Mouse (Mus musculus): ENCODE results near the gene Itgb6.

GRCm38 (mm10) chr2:60688944-60689615, 33.4 kb downstream of the Itgb6 start:
- TF ChIP-seq CTCF (IDR thresholded peaks at IDR 0.05; ENCODE audit: insufficient read depth, low read depth, low read length) (no peak), POLR2A (IDR thresholded peaks at IDR 0.05; ENCODE audit: insufficient read depth, low read depth, low read length) (no peak)

Measured in olfactory bulb, adult 2 months (tissue).